Mouse (Mus musculus): ENCODE measurements around the gene Uevld. TPM values are rescaled to one million over a fixed set of nuclear protein-coding genes. Genes with fewer than 3 reads are reported as not detected.

Uevld gene
- polyA plus RNA-seq, 1 experiment from 2014 or later: 14.9 TPM

DNA sequence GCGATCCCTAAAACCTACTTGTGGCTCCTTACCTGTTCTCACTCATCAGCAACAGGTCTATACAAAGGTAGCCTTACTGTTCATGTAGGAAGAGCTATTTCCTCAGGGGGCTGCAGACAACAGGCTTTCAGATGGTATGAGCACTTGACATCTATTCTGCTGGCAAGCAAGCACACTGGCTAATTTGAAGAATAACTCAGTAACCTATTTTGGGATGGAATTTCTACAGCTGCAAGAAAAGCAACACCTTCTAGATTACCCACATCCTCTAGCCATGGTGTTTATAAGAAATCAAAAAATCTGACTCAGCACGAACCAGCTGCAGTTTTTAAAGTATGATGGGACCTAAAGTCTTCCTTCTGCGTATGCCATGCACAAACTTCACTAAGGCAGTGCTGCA is 27.0 kb downstream of the Uevld start:
- no peak overlapping the region for H3K4me3 ChIP-seq (ENCODE audit: low read depth, low read length)
- no peaks in the 10 kb centered on the region for H3K27me3 ChIP-seq (ENCODE audit: insufficient read depth, low read length)
- no peaks in the 10 kb centered on the region for H3K9me3 ChIP-seq (ENCODE audit: low read depth, low read length)
- H3K4me2 ChIP-seq: no peak overlapping the region
- H3K36me3 ChIP-seq (ENCODE audit: insufficient read depth): peaks cover 54% of the 10 kb centered on the region
- ATAC-seq (ENCODE audit: insufficient read depth) (no peak), DNase-seq (no peak)
- no peaks in the 10 kb centered on the region for H3K4me1 ChIP-seq (ENCODE audit: insufficient read depth)
- no peak for TF ChIP-seq CTCF (IDR thresholded peaks at IDR 0.05; ENCODE audit: low read depth)
- H3K9ac ChIP-seq: no peak overlapping the region
- 92% methylated on average over 3 of the region's 3 CpGs for WGBS
- no peak overlapping the region for H3K27ac ChIP-seq (ENCODE audit: low read depth)

DNA sequence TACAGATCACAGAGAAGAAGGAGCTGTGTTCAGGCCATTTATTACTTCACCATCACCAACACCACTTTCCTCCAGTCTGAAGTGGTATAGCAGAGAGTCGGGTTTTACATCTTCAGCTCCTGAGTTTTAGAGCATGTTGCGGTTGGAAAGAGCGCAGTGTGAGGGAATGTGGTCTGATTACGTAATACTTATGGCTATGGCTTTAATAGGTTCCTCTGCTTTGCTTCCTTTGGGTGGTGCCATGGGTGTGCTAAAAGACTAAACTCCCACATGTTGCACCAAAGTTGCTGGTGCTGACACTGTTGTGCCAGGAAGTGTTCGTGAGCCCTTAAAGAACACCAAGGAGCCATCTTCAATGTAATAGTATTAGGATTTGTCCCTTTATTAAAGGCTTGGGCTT is 30.0 kb downstream of the Uevld start:
- Histone ChIP-seq H3K9ac (no peak overlapping the region), H3K36me3 (ENCODE audit: insufficient read depth) (peaks cover 37% of the 10 kb centered on the region), H3K4me1 (ENCODE audit: insufficient read depth) (no peaks in the 10 kb centered on the region), H3K27me3 (ENCODE audit: insufficient read depth, low read length) (no peaks in the 10 kb centered on the region), H3K27ac (ENCODE audit: low read depth) (no peak overlapping the region), H3K4me3 (ENCODE audit: low read depth, low read length) (no peak overlapping the region), H3K9me3 (ENCODE audit: low read depth, low read length) (no peaks in the 10 kb centered on the region), H3K4me2 (no peak overlapping the region)
- ATAC-seq (ENCODE audit: insufficient read depth) (no peak), DNase-seq (no peak)
- TF ChIP-seq CTCF (IDR thresholded peaks at IDR 0.05; ENCODE audit: low read depth): no peak
- WGBS: 90% methylated on average over 5 of the region's 5 CpGs

DNA sequence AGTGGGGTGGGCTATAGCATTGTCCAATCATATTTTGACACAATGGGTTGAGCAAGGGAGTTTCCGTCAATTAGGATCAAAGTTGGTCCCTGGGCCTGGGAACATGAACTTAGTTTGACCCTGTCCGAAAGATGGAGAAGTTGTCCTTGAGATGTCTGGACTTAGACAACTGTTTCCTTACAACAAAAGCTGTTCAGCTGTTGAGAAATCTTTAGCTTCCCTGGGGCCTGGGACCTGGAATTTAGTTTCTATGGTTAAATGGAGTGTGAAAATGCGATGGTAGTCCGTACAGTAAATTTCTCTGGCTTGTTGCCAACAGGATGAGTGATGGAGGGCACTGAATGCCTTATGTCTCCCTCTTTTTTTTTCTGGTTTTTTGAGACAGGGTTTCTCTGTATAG is 36.3 kb downstream of the Uevld start:
- no peak for TF ChIP-seq CTCF (IDR thresholded peaks at IDR 0.05; ENCODE audit: low read depth)
- WGBS: 36% methylated on average over 4 of the region's 4 CpGs
- DNase-seq (peak; percentile 70), ATAC-seq (ENCODE audit: insufficient read depth) (no peak; the same call in 1 of the 2 replicates)
- peaks cover 7% of the 10 kb centered on the region; the same call in 1 of the 2 replicates for H3K36me3 ChIP-seq (ENCODE audit: insufficient read depth)
- H3K9ac ChIP-seq: no peak overlapping the region
- no peaks in the 10 kb centered on the region for H3K9me3 ChIP-seq (ENCODE audit: low read depth, low read length)
- H3K27ac ChIP-seq (ENCODE audit: low read depth): no peak overlapping the region
- H3K4me1 ChIP-seq (ENCODE audit: insufficient read depth): peaks cover 17% of the 10 kb centered on the region
- H3K27me3 ChIP-seq (ENCODE audit: insufficient read depth, low read length): no peaks in the 10 kb centered on the region
- no peak overlapping the region for H3K4me3 ChIP-seq (ENCODE audit: low read depth, low read length)
- no peak overlapping the region for H3K4me2 ChIP-seq

DNA sequence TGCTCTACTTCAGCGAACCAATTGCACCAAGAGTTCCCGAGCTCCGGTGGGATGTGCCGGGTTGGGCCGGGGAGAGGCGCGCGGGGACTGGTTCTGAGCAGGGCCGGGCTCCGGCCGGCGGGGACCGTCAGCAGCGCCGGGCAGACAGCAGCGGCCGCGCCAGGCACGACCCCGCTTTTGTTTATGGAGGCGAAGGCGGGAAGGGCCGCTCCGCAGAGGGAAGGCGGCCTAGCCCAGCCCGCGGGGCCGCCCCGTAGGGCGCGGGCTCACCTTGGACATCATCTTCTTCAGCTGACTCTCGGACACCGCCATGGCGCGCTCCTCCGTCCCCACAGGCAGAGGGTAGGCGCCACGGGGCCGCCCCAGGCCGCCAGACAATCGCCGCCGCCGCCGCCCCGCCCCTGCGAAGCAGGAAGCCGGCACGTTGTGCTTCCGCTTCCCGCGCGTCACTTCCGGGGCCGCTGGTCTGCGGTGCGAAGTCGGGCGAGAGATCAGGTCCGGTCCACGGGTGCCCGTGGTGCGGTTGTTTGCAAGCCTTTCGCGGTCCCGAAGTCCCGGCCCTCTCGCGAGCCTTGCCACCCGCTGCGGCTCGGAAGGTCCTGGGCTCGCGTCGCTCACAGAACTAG is 38.7 kb downstream of the Uevld start, which contains the start of gene Tsg101:
TSS of gene Tsg101 (minus strand) at position 419 of the 626 bp plus-strand sequence.
- Histone ChIP-seq H3K27ac (ENCODE audit: low read depth) (peak within 1 kb of the TSS; percentile 97), H3K4me2 (peak within 1 kb of the TSS; percentile 79), H3K4me1 (ENCODE audit: insufficient read depth) (peaks cover 17% of the 10 kb centered on the region), H3K9ac (peak within 1 kb of the TSS; percentile 96), H3K36me3 (ENCODE audit: insufficient read depth) (peaks cover 16% of the 10 kb centered on the region; the same call in 1 of the 2 replicates), H3K27me3 (ENCODE audit: insufficient read depth, low read length) (no peaks in the 10 kb centered on the region), H3K9me3 (ENCODE audit: low read depth, low read length) (no peaks in the 10 kb centered on the region), H3K4me3 (ENCODE audit: low read depth, low read length) (peak within 1 kb of the TSS; percentile 86)
- DNase-seq: peak; percentile 96
- WGBS: under 1% methylated on average over 67 of the region's 75 CpGs
- TF ChIP-seq CTCF (IDR thresholded peaks at IDR 0.05; ENCODE audit: low read depth): no peak
- peak; percentile 96 for ATAC-seq (ENCODE audit: insufficient read depth)

DNA sequence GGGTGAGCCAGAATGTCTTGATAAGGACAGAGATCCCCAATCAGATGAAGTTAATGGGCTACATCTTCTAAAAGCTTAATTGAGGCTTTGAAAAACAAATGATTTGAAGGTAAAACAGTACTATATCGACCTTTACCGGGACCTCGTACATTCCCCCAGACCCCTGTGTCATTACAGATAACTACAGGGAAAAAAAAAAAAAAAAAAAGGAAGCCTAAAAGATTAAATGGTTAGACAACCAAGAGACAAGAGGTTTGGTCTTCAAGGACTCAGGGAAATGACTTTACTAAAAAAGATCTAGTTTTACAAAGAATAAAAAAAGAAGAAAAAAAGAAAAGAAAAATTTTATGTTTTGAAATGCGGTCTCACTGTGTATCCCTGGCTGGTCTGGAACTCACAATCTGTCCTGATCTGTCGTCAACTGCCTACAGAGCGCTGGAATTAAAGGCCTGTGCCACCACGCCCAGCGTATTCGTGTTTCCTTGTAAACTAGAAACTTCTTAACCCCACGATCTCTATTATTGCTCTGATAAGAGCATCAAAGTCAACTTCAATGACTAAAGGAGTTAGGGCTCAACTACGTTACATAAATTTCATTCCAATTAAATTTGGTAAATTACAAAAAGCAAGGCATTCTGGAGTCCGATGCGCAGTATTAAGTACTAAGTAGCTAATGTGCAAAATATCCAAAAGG is 39.5 kb downstream of the Uevld start:
- Histone ChIP-seq H3K36me3 (ENCODE audit: insufficient read depth) (peaks cover 17% of the 10 kb centered on the region; the same call in 1 of the 2 replicates), H3K9ac (peak overlapping the region; percentile 96), H3K4me1 (ENCODE audit: insufficient read depth) (peaks cover 17% of the 10 kb centered on the region), H3K4me3 (ENCODE audit: low read depth, low read length) (peak overlapping the region; percentile 86), H3K27me3 (ENCODE audit: insufficient read depth, low read length) (no peaks in the 10 kb centered on the region), H3K9me3 (ENCODE audit: low read depth, low read length) (no peaks in the 10 kb centered on the region), H3K4me2 (peak overlapping the region; percentile 79), H3K27ac (ENCODE audit: low read depth) (peak overlapping the region; percentile 97)
- DNase-seq: peak; percentile 61
- WGBS: 10% methylated on average over 13 of the region's 13 CpGs
- TF ChIP-seq CTCF (IDR thresholded peaks at IDR 0.05; ENCODE audit: low read depth): no peak
- no peak for ATAC-seq (ENCODE audit: insufficient read depth)

DNA sequence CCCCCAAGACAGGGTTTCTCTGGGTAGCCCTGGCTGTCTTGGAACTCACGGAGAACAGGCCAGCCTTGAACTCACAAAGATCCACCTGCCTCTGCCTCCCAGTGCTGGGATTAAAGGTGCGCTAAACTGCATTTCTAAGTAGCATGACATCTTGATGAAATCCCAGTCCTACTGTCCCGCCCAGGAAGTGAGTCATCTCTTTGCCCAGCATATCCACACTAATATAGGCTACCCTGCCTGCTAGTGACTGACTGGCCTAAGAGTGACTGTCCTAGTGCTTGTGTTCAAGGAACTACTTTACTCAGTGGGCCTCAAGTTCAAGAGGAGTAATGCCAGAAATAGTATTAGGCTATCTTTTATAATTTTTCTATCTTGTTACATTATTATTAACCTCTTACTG is 42.0 kb downstream of the Uevld start:
- Histone ChIP-seq H3K4me3 (ENCODE audit: low read depth, low read length) (no peak overlapping the region), H3K9ac (no peak overlapping the region), H3K4me1 (ENCODE audit: insufficient read depth) (peaks cover 17% of the 10 kb centered on the region), H3K9me3 (ENCODE audit: low read depth, low read length) (no peaks in the 10 kb centered on the region), H3K36me3 (ENCODE audit: insufficient read depth) (peaks cover 41% of the 10 kb centered on the region), H3K4me2 (no peak overlapping the region), H3K27me3 (ENCODE audit: insufficient read depth, low read length) (no peaks in the 10 kb centered on the region), H3K27ac (ENCODE audit: low read depth) (no peak overlapping the region)
- DNase-seq (no peak), ATAC-seq (ENCODE audit: insufficient read depth) (no peak)
- 86% methylated on average over 3 of the region's 3 CpGs for WGBS
- TF ChIP-seq CTCF (IDR thresholded peaks at IDR 0.05; ENCODE audit: low read depth): no peak

DNA sequence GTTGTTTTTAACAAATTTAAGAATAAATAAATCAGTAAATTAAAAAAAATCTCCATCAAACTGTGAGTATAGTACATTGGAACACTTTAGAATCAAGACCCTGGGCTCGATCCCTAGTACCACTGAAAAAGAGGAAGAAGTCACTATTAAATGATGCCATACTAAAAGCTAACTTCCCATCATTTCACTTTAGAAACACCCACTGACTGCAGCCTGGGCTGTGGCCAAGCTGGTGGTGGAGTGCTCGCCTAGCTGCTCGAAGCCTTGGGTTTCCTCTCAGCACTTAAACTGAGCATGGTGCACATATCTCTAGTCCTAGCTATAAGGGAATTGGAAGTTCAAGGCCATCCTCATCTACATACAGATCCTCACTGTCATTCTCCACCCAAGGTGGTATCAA is 47.1 kb downstream of the Uevld start:
- H3K4me3 ChIP-seq (ENCODE audit: low read depth, low read length): no peak overlapping the region
- H3K9ac ChIP-seq: no peak overlapping the region
- H3K36me3 ChIP-seq (ENCODE audit: insufficient read depth): peaks cover 86% of the 10 kb centered on the region
- no peaks in the 10 kb centered on the region for H3K4me1 ChIP-seq (ENCODE audit: insufficient read depth)
- no peak overlapping the region for H3K4me2 ChIP-seq
- no peak overlapping the region for H3K27ac ChIP-seq (ENCODE audit: low read depth)
- DNase-seq (no peak), ATAC-seq (ENCODE audit: insufficient read depth) (no peak)
- no peak for TF ChIP-seq CTCF (IDR thresholded peaks at IDR 0.05; ENCODE audit: low read depth)
- no peaks in the 10 kb centered on the region for H3K27me3 ChIP-seq (ENCODE audit: insufficient read depth, low read length)
- H3K9me3 ChIP-seq (ENCODE audit: low read depth, low read length): no peaks in the 10 kb centered on the region
- WGBS: 91% methylated on average over 3 of the region's 3 CpGs

Measured in lung, embryonic 14.5 days (tissue).